Mouse (Mus musculus): ENCODE measurements around the gene Cacng5.

Gene Cacng5

DNA sequence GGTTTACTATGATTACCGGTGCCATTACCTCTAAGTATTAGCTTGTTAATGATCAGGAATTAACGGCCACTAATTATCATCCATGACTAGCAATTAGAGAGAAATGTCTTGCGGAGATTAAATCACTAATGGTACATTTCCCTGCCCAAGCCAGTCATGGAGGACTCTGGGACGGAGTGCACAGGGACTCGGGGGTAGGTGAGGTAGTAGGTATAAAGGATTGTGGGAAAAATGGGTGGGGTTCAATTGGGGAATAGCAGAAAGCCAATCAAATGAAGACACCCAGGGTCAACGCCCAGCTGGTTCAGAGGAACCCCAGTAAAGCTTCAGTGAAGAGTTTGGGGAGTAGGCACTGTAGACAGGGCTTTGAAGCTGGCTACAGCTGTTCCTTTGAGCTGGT lies 27.5 kb downstream of the Cacng5 start:
- DNase-seq (ENCODE audit: low spot score in 2 of 2), result no peak

- no peak for DNase-seq (ENCODE audit: low spot score in 2 of 2)
These were observed 38.0 kb downstream of the Cacng5 start for GRCm38 (mm10) chr11:107876840-107877239.

- no peak for DNase-seq (ENCODE audit: low spot score in 2 of 2)
These were observed 38.9 kb downstream of the Cacng5 start for GRCm38 (mm10) chr11:107875861-107876494.

- DNase-seq (ENCODE audit: low spot score in 2 of 2), result no peak
These were observed 42.1 kb downstream of the Cacng5 start for GRCm38 (mm10) chr11:107872743-107873142.

DNA sequence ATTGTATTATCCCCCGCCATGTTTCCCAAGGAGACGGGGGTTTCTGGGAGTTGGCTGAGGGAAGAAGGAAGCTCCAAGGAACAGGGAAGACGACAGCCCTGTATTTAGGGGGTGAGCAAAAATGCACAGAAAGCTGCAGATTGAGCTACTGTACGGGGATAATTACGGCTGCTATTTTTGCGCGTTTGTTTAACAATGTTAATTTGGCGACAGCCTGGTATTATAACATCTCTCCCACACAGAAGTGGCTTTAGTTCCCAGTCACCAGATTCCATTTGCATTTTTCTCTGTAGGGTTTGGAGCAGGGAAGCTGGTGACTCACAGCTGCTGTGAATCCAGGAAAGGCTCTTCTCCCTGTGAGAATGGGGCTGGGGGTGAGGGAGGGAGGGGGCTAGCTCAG lies 47.3 kb downstream of the Cacng5 start:
- DNase-seq (ENCODE audit: low spot score in 2 of 2), result no peak

DNA sequence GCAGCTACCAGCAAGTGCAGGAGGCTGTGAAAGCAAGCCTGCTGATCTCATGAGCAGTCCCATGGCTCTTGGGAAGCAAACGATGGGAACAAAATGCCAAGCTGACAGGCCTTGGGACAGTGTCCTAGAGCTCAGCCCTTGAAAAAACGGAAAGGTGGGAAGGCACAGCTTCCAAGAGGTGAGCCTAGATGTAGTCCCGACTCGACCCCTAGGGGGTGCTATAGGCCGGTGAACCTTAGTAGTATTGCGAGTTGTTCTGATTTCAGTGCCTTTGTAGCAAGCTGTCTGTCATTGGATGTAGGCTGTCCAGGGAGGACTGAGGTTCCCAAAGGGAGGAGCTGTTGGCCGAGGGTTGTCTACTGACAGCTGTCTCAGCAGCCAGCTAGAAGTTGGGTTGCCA lies 49.7 kb downstream of the Cacng5 start:
- DNase-seq (ENCODE audit: low spot score in 2 of 2), result peak; percentile 35 to 73

DNA sequence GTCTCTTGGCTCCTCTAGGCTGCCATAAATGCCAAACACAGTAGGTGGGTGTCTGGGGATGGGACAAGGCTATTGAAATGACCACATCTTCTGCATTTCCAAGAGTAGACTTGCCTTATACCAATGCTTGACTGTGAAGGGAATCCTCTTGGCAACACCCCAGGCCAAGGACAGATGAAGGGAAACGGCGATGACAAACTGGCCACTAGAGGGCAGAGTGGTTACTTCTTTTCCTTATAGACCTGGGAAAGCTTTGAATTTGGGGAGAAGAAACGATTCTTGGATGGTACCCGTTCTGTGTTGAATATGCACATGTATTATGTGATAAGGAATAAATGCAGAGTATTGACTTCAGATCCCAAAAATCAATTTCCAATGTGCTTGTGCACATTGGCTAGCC lies 50.8 kb downstream of the Cacng5 start:
- DNase-seq (ENCODE audit: low spot score in 2 of 2), result peak; percentile 32 to 71

- DNase-seq (ENCODE audit: low spot score in 2 of 2), result no peak
These were observed 53.1 kb downstream of the Cacng5 start for GRCm38 (mm10) chr11:107861738-107862137.

- DNase-seq (ENCODE audit: low spot score in 2 of 2), result no peak
These were observed 55.0 kb downstream of the Cacng5 start for GRCm38 (mm10) chr11:107859871-107860270.

DNA sequence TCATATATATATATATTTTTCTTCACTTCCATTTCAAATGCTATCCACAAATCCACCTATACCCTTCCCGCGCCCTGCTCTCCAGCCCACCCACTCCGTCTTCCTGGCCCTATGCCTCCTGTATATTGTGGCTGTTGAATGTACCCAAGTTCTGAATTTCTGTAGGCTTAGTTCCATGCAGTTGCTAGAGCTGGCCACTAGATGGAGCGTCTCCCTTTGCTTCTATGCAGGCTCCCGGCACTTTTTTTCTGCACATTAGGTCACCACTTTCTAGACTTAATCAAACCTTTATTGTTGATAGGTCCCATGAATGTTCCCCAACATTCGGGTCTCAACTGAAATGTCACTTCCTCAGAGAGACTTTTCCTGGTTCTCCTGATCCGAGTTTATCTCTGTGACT lies 55.6 kb downstream of the Cacng5 start:
- no peak for DNase-seq (ENCODE audit: low spot score in 2 of 2)

DNA sequence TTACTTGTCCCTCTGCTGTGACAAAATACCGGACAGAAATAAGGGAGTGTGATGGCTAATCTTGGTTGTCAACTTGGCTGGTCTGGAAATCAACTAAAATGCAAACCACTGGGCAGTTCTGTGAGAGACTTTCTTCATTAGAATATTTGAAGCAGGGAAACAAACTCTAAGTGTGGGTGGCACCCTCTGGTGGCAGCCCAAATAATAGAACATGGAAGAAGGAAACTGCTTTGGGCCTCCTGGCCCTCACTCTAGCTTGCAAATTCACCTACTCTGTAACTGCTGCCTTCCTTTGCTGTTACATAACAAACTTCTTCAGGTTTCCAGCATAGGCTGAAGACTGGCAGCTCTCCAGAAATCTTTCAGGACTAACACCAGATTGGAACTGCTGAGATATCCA lies 61.8 kb downstream of the Cacng5 start:
- DNase-seq (ENCODE audit: low spot score in 2 of 2), result no peak

GRCm38 (mm10) chr11:107849621-107850020 lies 65.2 kb downstream of the Cacng5 start:
- no peak for DNase-seq (ENCODE audit: low spot score in 2 of 2)

GRCm38 (mm10) chr11:107844175-107844574 lies 70.7 kb downstream of the Cacng5 start:
- DNase-seq (ENCODE audit: low spot score in 2 of 2), result no peak

- no peak for DNase-seq (ENCODE audit: low spot score in 2 of 2)
These were observed 81.4 kb downstream of the Cacng5 start for GRCm38 (mm10) chr11:107833351-107834040.

Measured in urinary bladder, postnatal 4 days (tissue).